Mouse (Mus musculus) megakaryocyte-erythroid progenitor cell, adult 5-6 weeks (primary cell): ENCODE data around the gene Mbnl1. TPM values are rescaled to one million over a fixed set of nuclear protein-coding genes. Genes with fewer than 3 reads are reported as not detected.
A peak's percentile ranks its signal among the peaks of the same experiment; 100 is the strongest.

ENCODE experiments used
- ATAC-seq: replicated peaks from 2 replicates; pipeline ENCODE4 v1.8.0; 2016; ENCODE audit warnings: mild to moderate bottlenecking, inconsistent platforms; ENCODE audit not compliant: severe bottlenecking, poor library complexity, low FRiP score, low TSS enrichment
- total RNA-seq, 2 experiments: library from RNA; stranded (forward) in 1 of 2; stranded (reverse) in 1 of 2; fragments of 200-1000, 215-1000 nt in 1 of 2; fragments of >200 nt in 1 of 2; fragmentation: Nextera tagmentation in 1 of 2; gene quantifications; 2 replicates each; pipeline ENCODE4 v1.2.3; 2014 to 2017

Gene Mbnl1
- total RNA-seq, 2 experiments from 2014 or later, result 524 to 751 TPM

- ATAC-seq, result no peak
Measured at GRCm38 (mm10) chr3:60511197-60511596, 38.6 kb downstream of the Mbnl1 start.

GRCm38 (mm10) chr3:60513337-60513736 is 40.7 kb downstream of the Mbnl1 start:
- ATAC-seq, result no peak

GRCm38 (mm10) chr3:60513746-60514145 is 41.1 kb downstream of the Mbnl1 start:
- ATAC-seq, result no peak

GRCm38 (mm10) chr3:60515430-60515829 is 42.8 kb downstream of the Mbnl1 start:
- ATAC-seq, result peak; percentile 24; the same call in 1 of the 2 replicates

- ATAC-seq, result peak; percentile 75
Measured at GRCm38 (mm10) chr3:60516054-60516674, 43.5 kb downstream of the Mbnl1 start.

GRCm38 (mm10) chr3:60517234-60517787 is 44.7 kb downstream of the Mbnl1 start:
- ATAC-seq, result no peak

GRCm38 (mm10) chr3:60519337-60519736 is 46.7 kb downstream of the Mbnl1 start:
- ATAC-seq, result no peak

- no peak for ATAC-seq
Measured at GRCm38 (mm10) chr3:60524127-60524526, 51.5 kb downstream of the Mbnl1 start.

- no peak for ATAC-seq
Measured at GRCm38 (mm10) chr3:60531286-60531685, 58.7 kb downstream of the Mbnl1 start.

GRCm38 (mm10) chr3:60531826-60532225 is 59.2 kb downstream of the Mbnl1 start:
- ATAC-seq, result no peak

- 0 out of 2 replicates have a peak, but pooled peaks have one; percentile 23 for ATAC-seq
Measured at GRCm38 (mm10) chr3:60535224-60535623, 62.6 kb downstream of the Mbnl1 start.

- no peak for ATAC-seq
Measured at GRCm38 (mm10) chr3:60537063-60537462, 64.4 kb downstream of the Mbnl1 start.

GRCm38 (mm10) chr3:60538214-60538971 is 65.8 kb downstream of the Mbnl1 start:
- ATAC-seq, result peak; percentile 52; the same call in 1 of the 2 replicates

- no peak for ATAC-seq
Measured at GRCm38 (mm10) chr3:60541121-60541520, 68.5 kb downstream of the Mbnl1 start.

- peak; percentile 95 for ATAC-seq
Measured at GRCm38 (mm10) chr3:60546196-60546595, 73.6 kb downstream of the Mbnl1 start.

GRCm38 (mm10) chr3:60546904-60547303 is 74.3 kb downstream of the Mbnl1 start:
- ATAC-seq, result no peak

- no peak for ATAC-seq
Measured at GRCm38 (mm10) chr3:60550492-60550891, 77.9 kb downstream of the Mbnl1 start.

GRCm38 (mm10) chr3:60551650-60552049 is 79.0 kb downstream of the Mbnl1 start:
- no peak for ATAC-seq

- ATAC-seq, result no peak
Measured at GRCm38 (mm10) chr3:60553011-60553410, 80.4 kb downstream of the Mbnl1 start.

- no peak for ATAC-seq
Measured at GRCm38 (mm10) chr3:60556596-60556995, 84.0 kb downstream of the Mbnl1 start.
